Mouse (Mus musculus) mouse trophoblast stem cell (cell line): ENCODE measurements around the gene Atp2b4.

Experiments
- in situ Hi-C, 2 experiments: fragments of 300-500 bp; cut with MseI, MboI; formaldehyde crosslinking; loops; 2 replicates in 1 of 2; 3 replicates in 1 of 2; pipeline ENCODE4 v1.15.1; 2025

The Atp2b4 gene

DNA sequence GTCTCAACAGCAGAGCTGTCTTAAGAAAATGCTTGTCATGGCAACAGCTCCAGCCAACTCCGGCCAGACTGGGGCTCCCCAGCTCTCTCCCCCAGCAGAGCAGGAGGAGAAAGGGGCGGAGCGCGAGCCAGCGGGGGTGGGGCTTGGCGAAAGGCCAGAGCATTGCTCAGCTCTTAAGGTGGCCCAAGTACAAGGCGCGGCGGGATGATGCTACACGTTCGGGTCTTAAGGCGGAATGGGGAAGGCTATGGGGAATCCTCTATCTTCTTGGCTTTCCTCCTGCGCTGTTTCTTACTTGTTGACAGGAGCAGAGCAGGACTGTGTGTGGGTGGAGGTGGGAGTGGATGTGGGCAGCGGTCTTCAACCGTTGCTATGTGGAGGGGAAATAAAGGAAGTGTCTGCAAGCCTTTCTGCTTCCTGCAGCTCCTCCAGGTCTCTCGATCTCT, at the start of gene Atp2b4:
Atp2b4 (minus strand) TSS at position 94 of the 446 bp plus-strand sequence.
- in situ Hi-C loops, result no loop called here

DNA sequence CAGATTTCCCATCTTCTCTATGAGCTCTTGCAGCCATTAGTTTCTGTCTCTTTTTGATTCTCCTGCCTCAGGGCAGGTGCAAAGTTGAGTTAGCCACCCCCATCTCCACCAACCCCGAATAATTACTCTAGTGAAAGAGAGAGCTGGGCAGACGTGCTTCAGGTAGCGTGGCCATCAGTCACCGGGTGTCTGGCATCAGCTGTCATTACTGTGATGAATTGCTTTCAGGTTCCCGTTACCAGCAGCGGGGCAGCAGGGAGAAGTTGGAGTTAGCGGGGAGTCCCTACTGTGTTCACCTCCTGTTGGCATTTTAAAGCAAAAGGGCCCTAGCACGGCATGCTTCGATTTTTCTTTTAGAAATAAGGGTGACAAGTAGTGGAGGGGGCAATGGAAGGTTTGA, 43.9 kb upstream of the Atp2b4 start:
- in situ Hi-C loops, result no loop called here

DNA sequence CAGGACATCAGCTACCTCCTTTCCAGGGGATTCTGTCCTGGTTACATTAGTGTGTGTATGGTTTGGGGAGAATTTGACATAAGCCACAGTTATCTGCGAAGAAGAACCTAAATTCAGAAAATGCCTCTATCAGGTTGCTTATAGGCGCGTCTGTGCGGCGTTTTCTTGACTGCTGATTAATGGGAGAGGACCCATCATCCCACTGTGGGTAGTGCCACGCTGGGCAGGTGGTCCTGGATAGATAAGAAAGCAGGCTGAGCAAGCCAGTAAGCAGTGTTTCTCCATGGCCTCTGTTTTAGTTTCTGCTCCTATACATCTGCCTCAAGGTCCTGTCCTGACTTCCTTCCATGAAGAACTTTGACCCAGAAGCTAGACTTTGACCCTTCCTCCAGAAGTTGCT, 43.1 kb upstream of the Atp2b4 start:
- in situ Hi-C loops, result no loop called here

DNA sequence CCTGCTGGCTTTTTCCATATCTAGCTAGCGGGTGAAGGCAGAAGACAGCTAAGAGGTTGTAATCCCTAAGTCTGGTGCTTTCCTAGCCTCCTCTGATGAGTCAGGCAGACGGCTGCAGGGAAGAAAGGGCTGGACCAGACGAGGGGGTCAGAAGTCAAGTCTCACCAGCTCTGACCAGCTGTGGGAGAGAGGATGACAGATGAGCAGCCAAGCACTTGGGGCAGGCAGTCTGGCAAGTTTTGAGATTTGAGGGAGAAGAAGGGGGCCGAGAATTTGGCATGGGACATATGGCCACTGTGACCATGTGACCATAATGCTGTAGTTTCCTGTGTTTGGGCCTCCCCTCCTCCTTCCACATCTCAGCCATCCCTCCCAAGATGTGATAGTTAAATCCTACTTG, 42.5 kb upstream of the Atp2b4 start:
- in situ Hi-C loops, result no loop called here

DNA sequence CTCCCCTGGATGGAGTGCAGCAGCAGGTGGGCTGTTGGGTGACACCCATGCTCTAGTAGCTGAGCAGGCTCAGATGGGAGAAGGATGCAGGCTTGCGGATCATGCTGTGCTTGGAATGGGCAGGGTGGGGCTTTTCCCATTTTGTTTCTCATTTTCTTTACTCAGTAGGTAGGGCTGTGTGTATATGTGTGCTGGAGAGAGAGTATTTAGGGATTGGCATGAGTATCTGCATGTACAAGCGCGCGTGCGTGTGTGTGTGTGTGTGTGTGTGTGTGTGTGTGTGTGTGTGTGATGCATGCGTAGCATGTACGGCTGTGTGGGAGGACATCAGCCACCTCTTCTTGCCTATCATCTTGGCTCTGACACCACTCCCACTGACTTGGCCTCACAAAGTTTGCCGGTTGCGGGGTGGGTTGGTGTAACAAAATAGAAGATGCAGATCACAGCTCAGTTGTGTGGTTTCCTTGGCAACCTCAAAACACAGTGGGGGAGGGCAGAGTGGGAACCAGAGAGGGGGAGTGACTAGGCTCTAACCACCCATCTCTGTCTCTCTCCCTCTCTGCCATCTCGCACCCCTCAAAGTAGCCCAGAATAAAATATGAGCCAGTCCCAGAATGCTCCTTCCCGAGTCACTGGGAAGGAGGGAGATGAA, 41.4 kb upstream of the Atp2b4 start:
- in situ Hi-C loops, result no loop called here

DNA sequence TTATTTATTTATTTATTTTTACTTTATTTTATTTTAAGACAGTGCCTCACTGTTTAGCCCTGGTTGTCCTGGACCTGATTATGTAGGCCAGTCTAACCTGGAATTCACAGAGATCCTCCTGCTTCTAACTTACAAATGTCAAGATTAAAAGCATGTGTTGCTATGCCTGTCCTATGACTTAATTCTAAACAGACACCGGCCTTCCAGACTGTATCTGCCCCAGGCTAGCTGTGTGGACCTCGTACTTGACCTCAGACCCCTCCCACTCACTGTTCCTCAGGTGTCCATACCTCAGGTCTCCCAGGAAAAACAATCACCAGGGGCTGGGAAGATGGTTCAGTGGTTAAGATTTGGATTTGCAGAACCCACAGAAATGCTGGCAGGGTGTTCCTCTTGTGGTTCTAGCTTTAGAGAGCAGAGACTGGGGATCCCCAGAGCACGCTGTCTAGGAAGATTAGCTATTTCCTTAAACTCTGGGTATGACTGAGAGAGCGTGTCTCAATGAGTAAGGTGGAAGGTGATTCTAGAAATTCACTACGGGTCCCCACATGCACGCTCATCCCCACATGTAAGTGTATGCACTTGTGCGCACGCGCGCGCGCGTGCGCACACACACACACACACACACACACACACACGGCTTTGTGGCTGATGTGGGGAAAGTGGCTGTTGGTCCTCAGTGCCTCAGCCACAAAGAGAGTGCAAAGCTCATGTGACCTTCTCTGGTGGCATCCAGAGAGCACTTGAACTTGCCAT, 40.5 kb upstream of the Atp2b4 start:
- in situ Hi-C loops, result no loop called here

DNA sequence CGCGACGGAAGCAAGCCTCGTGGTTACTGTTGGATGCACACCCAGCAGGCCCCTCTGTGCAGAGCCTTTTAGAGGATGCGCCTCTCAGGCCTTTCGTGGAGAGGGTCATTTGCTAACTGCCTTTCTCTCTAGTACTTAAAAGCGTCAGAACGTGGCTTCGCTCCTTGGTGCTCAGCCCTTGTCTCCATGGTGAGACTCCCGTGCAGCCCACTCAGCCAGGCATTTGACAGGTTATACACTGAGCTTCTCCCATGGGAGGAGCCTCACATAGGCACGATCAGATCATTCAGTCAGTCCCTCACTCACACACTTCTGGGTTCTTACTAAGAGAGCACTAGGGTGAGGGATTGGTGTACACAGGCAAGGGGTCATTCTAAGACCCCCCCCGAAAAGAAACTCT, 39.7 kb upstream of the Atp2b4 start:
- in situ Hi-C loops, result no loop called here

DNA sequence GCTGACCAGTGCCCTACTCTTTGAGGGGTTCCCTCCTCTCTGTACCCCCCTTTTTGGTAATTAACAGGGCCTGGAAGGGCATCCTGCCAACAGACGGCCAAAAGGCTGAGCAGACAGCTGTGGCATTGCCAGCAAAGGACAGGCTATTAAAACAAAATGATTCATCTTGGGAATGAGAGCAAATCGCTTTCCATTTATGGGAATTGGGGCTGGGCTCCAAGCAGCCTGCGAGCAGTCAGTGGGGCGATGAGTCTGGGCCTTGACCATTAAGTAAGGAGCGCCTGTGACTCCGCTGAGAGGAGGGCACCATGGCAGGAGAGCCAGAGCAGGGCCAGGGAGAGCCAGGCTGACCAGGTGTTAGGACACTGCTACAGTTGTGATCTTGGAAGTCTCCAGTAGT, 33.5 kb upstream of the Atp2b4 start:
- in situ Hi-C loops, result no loop called here

DNA sequence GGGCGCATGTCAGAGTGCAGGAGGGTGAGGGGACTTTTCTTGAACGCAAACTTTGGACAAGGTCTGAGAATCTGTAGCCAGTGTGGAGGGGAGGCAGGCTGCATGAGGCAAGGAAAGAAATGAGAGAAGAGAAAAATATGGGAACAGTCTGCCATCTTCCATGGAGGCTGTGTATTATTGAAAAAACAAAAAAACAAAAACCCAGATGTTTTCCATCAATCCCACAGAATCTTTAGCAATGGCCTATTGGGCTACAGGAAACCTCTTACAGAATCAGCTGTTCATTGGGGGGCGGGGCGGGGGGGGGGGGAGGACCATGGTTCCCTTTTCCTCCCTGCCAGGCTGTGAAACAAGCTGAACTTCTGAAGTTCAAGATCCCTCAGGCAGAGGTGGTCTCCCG, 31.9 kb upstream of the Atp2b4 start:
- in situ Hi-C loops, result no loop called here

DNA sequence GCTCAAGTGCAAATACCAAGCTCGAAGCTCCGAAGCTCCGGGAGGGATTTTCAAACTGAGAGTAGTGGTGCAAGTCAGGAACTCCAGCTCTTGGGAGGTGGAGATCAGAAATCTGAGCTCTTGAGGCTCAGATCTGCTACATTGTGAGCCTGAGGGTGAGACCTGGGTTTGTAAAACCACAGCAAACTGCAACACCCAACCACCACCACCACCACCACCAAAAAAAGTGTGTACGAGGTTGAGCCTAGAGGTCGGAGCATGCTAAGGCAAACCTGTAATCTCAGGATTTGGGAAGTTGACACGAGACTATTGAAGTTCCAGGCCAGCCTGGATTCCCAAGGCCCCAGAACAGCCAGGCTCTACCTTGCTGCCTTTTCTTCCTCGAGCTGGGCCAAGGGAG, 25.4 kb upstream of the Atp2b4 start:
- in situ Hi-C loops, result no loop called here

DNA sequence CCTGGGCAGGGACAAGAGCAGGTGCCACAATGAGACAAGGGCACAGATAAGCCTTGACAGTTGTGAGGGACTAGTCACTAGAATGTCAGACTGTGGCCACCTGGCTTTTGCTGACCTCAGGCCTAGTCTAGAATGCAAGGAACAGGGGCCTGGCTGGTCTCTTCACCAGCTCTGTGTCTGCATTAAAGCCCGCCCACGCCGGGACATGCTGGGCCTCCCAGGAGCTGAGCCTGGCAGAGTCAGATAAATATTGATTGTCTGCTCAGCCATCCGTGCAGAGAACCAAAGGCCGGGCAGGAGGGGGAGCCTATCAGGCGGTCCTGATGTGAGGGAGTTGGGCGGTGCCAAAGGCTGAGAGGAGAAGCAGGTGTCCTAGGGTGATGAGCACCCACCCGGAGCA, 24.7 kb upstream of the Atp2b4 start:
- in situ Hi-C loops, result no loop called here

DNA sequence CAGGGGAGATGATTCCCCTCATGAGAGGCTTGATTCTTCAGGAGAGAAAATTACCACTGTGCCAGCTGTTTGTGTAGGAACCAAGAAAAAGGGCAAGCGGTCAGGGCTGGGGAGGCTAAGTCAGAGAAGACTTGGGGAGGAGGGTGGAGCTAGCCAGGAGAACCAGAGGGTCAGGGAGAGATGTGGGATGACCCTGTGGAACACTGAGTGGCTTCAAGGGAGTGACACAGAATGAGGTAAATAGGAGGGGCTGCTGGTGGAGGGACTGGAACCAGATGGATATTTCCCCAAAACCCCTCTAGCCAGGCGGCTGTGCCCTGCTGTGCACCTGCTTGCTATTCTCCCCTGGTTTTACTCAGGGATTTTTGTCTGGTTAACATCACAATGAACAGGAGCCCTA, 24.3 kb upstream of the Atp2b4 start:
- in situ Hi-C loops, result no loop called here

DNA sequence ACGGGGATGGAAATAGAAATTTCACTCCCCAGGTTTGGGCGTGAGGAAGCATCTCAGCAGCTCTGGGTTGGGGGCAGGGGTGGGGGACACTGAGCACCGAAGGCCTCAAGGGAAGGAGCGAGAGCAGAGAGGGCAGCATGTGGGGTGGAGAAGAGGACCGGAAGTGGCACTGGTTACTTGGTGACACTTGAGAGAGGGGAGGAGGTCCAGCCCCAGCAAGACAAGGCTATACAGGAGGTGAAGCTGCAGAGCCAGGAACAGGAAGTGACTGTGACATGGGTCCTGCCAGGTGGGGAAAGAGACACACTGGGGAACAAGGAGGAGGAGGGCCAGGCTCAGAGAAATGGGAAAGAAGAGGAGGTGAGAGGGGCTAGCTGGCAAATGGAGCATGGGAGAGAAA, 20.3 kb upstream of the Atp2b4 start:
- in situ Hi-C loops, result no loop called here

DNA sequence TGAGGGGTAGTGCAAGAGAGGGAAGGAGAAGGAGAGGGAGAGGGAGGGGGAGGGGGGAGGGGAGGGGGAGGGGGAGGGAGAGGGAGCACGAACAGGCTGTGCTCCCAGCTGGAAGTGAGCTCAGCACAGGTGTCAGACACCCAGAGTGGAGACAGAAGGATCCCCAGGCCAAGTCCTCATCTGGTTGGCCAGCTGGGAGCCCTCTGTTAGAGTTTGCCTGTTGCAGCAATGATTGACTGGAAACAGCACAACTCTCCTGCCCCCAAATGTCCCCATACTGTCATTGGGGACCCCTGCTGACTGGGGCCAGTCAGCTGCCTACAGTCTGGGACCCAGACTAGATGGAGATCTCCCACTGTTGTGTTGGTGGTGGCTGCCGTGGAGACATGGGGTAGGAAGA, 19.3 kb upstream of the Atp2b4 start:
- in situ Hi-C loops, result no loop called here

DNA sequence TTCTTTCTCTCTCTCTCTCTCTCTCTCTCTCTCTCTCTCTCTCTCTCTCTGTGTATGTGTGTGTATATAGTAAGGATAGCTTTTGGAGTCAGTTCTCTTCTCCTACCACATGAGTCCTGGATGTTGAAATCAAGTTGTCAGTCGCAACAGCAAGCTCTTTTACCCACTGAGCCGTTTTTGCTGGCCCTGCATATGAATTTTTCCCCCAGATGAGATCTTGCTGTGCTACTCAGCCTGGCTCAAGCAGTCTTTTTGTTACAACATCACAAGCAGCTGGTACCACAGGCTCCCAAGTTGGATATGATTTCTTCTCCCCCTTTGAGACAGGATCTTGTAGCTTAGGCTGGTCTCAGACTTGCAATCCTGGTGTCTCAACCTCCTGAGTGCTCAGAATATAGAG, 17.7 kb upstream of the Atp2b4 start:
- in situ Hi-C loops, result no loop called here

DNA sequence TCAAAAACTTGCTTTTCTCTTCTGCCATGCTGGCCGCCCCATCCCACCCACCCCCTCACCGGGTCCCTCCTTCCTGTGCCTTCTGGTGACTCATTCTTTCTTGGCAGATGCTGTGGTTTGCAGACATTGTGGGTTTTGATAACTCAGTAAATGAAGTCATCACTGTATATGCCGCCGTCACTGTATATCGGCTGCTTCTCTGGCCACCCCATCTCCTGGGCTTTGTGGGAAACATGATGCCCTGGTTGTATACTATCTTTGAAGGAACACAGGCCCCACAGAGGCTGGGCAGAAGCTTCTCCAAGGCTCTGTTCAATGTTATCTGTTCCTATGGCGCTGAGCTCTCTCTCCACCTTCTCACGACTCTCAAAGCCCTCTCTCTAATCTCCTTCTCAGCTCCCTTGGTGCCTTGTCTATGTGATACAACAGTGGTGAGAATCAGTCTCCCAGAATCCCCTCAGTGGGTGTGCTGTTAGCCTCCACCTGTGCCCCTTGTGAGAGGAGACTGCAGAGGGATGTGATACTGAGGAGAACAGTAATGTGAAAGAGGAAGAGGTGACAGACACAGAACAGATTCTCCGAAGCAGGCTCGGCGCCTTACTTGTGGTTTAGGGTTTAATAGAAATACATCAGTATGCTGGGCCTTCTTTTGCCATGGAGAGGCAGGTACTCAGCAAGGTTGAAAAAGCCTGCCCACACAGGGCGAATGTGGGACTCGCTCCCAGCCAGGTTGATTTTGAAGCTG, 15.1 kb upstream of the Atp2b4 start:
- in situ Hi-C loops, result no loop called here

DNA sequence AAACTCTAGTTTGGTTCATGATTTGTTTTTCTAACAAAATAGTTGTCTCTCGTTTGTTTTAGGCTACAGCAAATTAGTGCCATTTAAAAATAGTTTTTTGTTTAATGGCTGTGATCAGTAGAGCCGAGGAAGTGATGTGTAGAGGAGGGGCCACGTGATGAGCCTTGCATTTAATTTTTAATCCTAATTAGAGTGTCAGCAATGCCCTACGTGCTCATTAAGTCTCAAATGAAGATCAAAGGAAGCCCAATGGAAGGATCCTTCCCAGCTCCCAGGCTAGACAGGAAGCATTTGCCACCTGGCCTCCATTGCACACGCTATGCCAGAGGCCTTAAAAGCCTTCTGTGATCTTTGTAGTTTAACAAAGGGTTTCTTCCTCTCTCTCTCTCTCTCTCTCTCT, 8.5 kb upstream of the Atp2b4 start:
- in situ Hi-C loops, result no loop called here

DNA sequence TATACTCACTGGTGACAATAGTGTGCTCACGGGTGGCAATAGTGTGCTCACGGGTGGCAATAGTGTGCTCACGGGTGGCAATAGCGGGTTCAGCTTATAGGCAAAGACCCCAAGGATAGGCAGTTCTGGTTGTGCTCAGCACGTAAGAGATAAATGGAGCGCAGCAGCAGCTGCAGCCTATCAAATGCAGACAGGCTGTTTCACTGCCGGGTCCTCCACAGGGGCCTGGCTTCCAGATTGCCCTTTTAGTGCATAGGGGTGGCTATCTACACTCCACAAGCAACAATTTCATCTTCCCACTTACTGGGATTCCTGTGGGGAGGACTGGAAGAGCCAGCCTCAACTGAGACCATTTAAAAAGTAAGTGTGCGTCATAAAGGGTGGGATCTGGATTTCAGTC, 7.2 kb upstream of the Atp2b4 start:
- in situ Hi-C loops, result no loop called here

DNA sequence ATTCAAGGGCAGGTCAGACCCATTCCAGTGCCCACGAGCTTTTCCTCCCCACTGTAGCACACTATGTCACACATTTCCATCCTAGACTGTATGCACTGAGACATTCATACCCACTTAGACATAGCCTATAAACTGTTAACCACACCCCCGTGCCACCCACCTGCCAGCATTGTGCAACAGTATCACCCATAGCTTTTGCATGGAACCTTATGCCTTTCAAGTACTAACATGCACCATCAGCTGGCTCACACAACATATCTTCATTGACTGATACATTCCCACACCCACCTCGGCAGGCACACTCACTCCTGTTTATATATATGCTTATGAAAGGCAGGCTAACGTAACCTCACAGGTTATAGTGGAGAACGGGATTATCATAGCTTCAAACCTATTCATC, 902 bp upstream of the Atp2b4 start:
- in situ Hi-C loops, result no loop called here

DNA sequence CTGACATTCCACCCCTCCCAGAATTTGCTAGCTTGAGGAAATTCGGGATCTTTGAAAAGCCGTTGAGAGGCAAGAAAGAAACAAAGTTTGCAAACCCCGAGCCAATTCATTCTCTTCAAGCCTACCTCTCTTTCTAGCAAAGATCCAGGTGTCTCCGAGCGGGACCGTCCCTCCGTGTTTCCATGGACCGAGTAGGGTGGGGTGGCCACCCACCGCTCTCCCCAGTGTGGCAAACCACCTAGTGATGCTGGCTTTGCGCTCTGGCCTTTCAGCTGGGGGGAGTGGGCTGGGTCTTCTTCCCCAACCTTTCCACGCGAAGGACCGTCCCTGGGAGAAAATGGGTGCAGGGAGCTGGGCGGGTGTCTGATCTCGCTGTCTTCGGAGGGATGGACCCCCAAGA, 329 bp downstream of the Atp2b4 start:
- in situ Hi-C loops, result no loop called here

DNA sequence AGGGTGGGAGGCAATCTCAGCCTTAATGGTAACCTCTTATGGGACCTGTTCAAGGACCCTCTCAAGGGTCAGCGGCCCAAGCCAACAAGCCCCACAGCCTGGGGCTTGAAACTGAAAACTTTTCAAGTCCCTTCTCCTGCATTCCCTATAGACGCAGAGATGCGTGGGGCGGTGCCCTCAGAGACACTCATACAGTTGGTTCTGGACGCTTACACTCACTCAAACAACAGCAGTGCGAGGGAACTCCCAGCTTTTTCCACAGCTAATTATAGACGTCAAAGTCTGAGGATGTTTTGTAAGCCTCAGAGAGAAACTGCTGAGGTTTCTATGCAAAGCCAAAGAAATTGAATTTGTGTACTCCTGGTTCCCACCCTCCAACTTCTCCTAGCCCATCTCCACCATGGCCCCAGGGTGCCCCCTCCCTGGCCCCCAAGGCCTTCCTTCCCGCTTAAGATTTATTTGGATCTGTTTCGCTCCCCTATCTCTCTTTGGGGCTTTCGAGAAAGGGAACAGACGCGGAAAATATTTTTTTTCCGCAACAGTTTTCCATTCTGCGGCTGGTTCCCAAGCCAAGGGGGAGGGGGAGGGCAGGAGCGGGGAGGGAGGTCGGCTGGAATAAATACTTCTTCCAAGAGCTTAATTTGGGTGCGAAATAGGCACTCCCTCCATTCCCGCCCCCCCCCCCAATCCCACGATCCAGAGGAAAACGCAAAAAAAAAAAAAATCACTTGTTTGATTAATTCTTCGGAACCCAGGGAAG, 975 bp downstream of the Atp2b4 start:
- in situ Hi-C loops, result no loop called here

DNA sequence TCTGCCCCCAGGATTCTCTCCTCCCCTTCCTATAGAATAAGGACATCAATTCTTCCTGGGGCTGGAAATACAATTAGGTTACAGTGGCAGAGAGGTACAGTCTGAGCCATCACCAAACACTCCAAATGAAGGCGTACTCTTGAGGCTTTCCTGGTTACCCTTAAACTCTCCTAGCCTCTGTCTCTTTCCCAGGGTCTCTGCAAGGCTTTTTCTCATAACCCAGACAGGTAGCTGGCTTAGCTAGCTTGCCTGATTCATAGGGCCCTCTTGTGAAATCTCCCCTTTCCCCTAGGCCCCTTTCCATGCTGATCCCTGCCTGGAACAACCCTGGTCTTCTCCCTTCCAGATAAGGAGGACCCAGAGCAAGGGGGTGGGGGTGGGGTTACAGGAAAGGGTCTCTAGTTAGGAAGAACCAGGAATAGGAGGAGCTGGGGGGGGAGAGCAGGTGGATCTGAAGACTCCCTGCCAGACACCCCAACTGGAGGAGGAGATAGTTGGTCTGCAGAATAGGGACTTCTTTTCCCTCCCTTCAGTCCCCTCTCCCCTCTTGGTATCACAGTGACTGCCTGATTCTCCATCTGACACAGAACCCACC, 1.9 kb downstream of the Atp2b4 start:
- in situ Hi-C loops, result no loop called here
